Mouse (Mus musculus): ENCODE measurements around the gene Kctd2. TPM values are rescaled to one million over a fixed set of nuclear protein-coding genes. Genes with fewer than 3 reads are reported as not detected.
"Not testable (repeated sequence)": the region's sequence is repeated elsewhere in the genome, so short reads cannot be mapped to it uniquely, and the experiment has no call there.

Kctd2 gene
- polyA plus RNA-seq, 1 experiment = 32.4 TPM

DNA sequence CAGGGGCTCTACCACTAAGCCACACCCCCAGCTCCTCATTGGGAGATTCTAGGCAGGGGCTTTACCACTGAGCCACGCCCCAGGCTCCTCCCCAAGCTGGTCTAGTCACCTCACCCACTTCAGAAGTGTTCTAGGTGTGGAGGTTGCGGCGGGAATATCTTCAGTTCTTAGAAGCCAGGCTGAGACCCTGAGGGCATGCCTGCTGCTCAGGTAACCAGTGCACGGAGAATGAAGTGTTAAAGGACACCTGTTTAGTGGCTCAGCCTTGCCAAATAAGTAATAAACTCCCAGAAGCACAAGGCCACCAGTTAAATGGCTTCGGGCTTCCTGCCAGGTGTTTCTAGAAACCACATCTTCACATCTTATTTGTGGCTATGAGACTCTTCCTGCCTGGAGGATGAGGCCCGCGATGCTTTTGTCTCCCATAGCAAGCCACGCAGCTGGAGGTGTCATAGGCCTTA is 31.9 kb downstream of the Kctd2 start:
- Histone ChIP-seq H3K4me3 (replicated peaks; ENCODE audit: control insufficient read depth, low read depth, low read length) (no peak overlapping the region), H3K4me1 (ENCODE audit: control insufficient read depth, insufficient read depth, low read length) (no peaks in the 10 kb centered on the region), H3K27ac (ENCODE audit: control insufficient read depth, insufficient read depth, low read depth, low read length, poor library complexity) (no peak overlapping the region)
- WGBS = 30% methylated on average over 8 of the region's 8 CpGs
- TF ChIP-seq POLR2A (IDR thresholded peaks at IDR 0.05; ENCODE audit: borderline replicate concordance, control insufficient read depth, low read depth, low read length) = no peak
- no peak for TF ChIP-seq CTCF (IDR thresholded peaks at IDR 0.05; ENCODE audit: control insufficient read depth, insufficient read depth, low read length)

DNA sequence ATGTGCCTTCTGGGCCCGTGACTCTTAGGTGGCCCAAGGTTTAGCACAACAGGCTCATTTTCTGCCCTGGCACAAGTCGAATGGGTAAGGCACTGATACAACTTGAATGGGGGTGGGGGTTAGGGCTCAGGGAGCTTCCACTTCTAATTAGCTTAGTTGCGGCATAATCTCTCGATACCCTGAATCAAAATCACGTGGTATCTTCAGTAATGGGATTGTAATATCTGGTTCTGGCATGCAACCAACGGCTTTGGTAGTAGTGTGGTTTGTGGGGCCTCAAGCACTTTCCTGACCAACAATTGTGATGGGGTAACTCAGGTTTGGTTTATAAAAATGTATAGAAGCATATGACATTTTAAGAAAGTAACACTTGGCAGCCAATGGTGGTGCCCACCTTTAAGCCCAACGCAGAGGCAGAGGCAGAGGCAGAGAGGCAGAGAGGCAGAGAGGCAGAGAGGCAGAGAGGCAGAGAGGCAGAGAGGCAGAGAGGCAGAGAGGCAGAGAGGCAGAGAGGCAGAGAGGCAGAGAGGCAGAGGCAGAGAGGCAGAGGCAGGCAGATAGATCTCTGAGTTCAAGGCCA is 32.4 kb downstream of the Kctd2 start:
- no peaks in the 10 kb centered on the region for H3K4me1 ChIP-seq (ENCODE audit: control insufficient read depth, insufficient read depth, low read length)
- TF ChIP-seq POLR2A (IDR thresholded peaks at IDR 0.05; ENCODE audit: borderline replicate concordance, control insufficient read depth, low read depth, low read length) (no peak), CTCF (IDR thresholded peaks at IDR 0.05; ENCODE audit: control insufficient read depth, insufficient read depth, low read length) (no peak)
- 14% methylated on average over 7 of the region's 7 CpGs for WGBS
- no peak overlapping the region for H3K27ac ChIP-seq (ENCODE audit: control insufficient read depth, insufficient read depth, low read depth, low read length, poor library complexity)
- no peak overlapping the region for H3K4me3 ChIP-seq (replicated peaks; ENCODE audit: control insufficient read depth, low read depth, low read length)

DNA sequence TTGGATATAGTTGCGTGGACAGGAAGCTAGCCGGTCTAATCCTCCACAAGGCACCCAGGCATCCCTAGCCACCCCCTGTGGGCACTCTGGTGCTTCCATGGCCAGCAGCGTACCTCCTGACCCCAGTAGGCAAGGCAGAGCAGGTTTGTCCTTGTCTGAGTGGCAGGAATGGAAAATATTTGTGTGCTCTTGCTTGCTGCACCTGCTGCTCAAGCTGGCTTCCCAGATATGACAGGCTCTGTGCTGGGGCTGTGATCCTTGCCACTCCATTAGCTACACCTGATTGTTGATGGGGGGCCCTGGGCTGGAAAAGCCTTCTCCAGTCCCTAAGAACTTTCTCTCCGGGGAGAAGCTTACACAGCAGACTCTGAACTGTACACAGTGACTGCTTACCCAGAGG is 33.4 kb downstream of the Kctd2 start:
- Histone ChIP-seq H3K4me3 (replicated peaks; ENCODE audit: control insufficient read depth, low read depth, low read length) (no peak overlapping the region), H3K4me1 (ENCODE audit: control insufficient read depth, insufficient read depth, low read length) (no peaks in the 10 kb centered on the region), H3K27ac (ENCODE audit: control insufficient read depth, insufficient read depth, low read depth, low read length, poor library complexity) (no peak overlapping the region)
- WGBS = 79% methylated on average over 4 of the region's 4 CpGs
- TF ChIP-seq POLR2A (IDR thresholded peaks at IDR 0.05; ENCODE audit: borderline replicate concordance, control insufficient read depth, low read depth, low read length) (no peak), CTCF (IDR thresholded peaks at IDR 0.05; ENCODE audit: control insufficient read depth, insufficient read depth, low read length) (no peak)

DNA sequence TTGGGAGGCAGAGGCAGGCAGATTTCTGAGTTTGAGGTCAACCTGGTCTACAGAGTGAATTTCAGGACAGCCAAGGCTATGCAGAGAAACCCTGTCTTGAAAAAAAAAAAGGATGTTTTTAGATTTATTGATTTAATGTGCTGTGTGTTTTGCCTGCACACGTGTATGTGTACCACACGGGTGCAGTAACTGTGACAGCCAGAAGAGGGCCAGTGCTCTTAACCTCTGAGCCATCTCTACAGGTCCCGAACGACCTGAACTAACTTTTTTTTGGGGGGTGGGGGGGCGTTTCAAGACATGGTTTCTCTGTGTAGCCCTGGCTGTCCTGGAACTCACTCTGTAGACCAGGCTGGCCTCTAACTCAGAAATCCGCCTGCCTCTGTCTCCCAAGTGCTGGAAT is 34.9 kb downstream of the Kctd2 start:
- WGBS = 88% methylated on average over 6 of the region's 6 CpGs
- H3K27ac ChIP-seq (ENCODE audit: control insufficient read depth, insufficient read depth, low read depth, low read length, poor library complexity); H3K4me1 ChIP-seq (ENCODE audit: control insufficient read depth, insufficient read depth, low read length); H3K4me3 ChIP-seq (replicated peaks; ENCODE audit: control insufficient read depth, low read depth, low read length): not testable (repeated sequence)

DNA sequence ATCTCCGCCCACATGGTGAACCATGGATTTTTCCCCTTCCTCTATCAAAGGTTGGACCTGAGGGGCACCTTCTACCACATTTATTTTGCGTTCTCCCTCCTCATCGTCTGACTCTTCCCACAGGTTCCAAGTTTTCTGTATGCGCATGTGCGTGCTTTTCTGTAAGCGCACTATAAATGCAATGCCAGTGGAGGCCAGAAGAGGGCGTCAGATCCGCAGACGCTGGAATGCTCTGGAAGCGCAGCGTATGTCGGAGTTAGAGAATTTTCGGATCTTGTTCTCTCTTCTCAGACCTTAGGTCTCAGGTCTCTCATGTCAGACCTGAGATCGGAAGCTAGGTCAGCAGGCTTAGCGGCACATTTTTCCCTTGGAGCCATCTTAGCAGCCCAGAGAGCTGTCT is 35.7 kb downstream of the Kctd2 start:
- TF ChIP-seq POLR2A (IDR thresholded peaks at IDR 0.05; ENCODE audit: borderline replicate concordance, control insufficient read depth, low read depth, low read length) = no peak
- TF ChIP-seq CTCF (IDR thresholded peaks at IDR 0.05; ENCODE audit: control insufficient read depth, insufficient read depth, low read length) = no peak
- 88% methylated on average over 15 of the region's 15 CpGs for WGBS
- H3K4me1 ChIP-seq (ENCODE audit: control insufficient read depth, insufficient read depth, low read length) = no peaks in the 10 kb centered on the region
- no peak overlapping the region for H3K27ac ChIP-seq (ENCODE audit: control insufficient read depth, insufficient read depth, low read depth, low read length, poor library complexity)
- no peak overlapping the region for H3K4me3 ChIP-seq (replicated peaks; ENCODE audit: control insufficient read depth, low read depth, low read length)

DNA sequence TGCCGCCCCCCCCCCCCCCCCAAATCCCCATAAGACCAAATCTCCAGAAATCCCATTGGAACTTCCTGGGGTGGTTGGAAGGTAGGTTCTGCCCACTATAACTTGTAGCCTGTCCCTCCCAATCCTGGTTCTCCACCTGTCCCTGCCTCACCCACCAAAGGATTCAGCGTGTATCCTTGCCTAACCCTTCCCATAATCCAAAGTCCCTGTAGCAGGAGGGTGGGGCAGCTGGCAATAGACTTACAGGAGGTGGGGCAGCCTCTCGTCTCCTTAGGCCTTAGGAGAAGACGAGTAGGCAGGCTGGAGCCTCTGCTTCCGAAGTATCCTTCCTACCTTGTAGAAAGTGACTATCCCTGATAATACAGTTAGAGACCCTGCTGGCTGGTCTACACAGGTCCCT is 36.3 kb downstream of the Kctd2 start:
- H3K4me1 ChIP-seq (ENCODE audit: control insufficient read depth, insufficient read depth, low read length) = no peaks in the 10 kb centered on the region
- 86% methylated on average over 5 of the region's 5 CpGs for whole genome bisulfite sequencing

DNA sequence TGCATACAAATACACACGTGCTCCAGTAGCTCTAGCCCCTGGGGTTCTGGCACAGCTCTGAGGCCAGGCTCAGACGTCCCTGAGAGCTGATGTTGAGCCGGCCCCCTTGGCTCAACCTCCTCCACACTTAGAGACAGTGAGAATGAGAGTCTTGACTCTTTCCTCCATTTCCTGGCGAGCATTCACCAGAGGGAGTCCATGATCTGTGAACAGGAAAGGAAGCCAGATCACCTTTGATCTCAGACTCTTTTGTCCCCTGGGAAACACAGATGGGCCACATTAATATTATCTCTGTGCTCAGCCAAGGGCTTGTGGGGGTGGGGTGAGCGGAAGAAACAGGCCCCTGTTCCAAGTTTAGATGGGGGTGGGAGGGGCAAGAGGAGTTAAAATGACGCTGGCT is 37.5 kb downstream of the Kctd2 start:
- H3K4me3 ChIP-seq (replicated peaks; ENCODE audit: control insufficient read depth, low read depth, low read length) = no peak overlapping the region
- no peaks in the 10 kb centered on the region for H3K4me1 ChIP-seq (ENCODE audit: control insufficient read depth, insufficient read depth, low read length)
- WGBS = 61% methylated on average over 6 of the region's 6 CpGs
- H3K27ac ChIP-seq (ENCODE audit: control insufficient read depth, insufficient read depth, low read depth, low read length, poor library complexity) = no peak overlapping the region
- TF ChIP-seq POLR2A (IDR thresholded peaks at IDR 0.05; ENCODE audit: borderline replicate concordance, control insufficient read depth, low read depth, low read length) = no peak
- TF ChIP-seq CTCF (IDR thresholded peaks at IDR 0.05; ENCODE audit: control insufficient read depth, insufficient read depth, low read length) = no peak

More for the DNA sequence above, 36.3 kb downstream of the Kctd2 start:
- TF ChIP-seq CTCF (IDR thresholded peaks at IDR 0.05; ENCODE audit: control insufficient read depth, insufficient read depth, low read length) (no peak), POLR2A (IDR thresholded peaks at IDR 0.05; ENCODE audit: borderline replicate concordance, control insufficient read depth, low read depth, low read length) (no peak)
- H3K27ac ChIP-seq (ENCODE audit: control insufficient read depth, insufficient read depth, low read depth, low read length, poor library complexity) = no peak overlapping the region
- H3K4me3 ChIP-seq (replicated peaks; ENCODE audit: control insufficient read depth, low read depth, low read length) = no peak overlapping the region

DNA sequence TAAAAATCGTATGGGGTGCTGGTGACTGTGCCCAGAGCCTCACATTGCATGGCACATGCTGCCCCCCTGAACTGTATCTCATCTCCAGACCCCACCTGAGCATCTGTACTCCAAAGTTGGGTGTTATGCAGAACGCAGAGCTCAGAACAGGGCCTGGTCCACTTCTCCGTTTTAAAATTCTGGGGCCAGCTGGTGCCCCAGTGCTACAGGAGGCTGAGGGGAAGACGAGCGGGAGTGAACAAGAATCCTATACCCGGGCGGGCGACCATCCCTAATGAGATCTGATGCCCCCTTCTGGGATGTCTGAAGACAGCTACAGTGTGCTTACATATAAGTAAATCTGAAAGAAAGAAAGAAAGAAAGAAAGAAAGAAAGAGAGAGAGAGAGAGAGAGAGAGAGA is 41.0 kb downstream of the Kctd2 start:
- 53% methylated on average over 8 of the region's 8 CpGs for WGBS
- H3K27ac ChIP-seq (ENCODE audit: control insufficient read depth, insufficient read depth, low read depth, low read length, poor library complexity) = no peak overlapping the region
- H3K4me3 ChIP-seq (replicated peaks; ENCODE audit: control insufficient read depth, low read depth, low read length) = no peak overlapping the region
- H3K4me1 ChIP-seq (ENCODE audit: control insufficient read depth, insufficient read depth, low read length) = no peaks in the 10 kb centered on the region
- no peak for TF ChIP-seq POLR2A (IDR thresholded peaks at IDR 0.05; ENCODE audit: borderline replicate concordance, control insufficient read depth, low read depth, low read length)
- no peak for TF ChIP-seq CTCF (IDR thresholded peaks at IDR 0.05; ENCODE audit: control insufficient read depth, insufficient read depth, low read length)

DNA sequence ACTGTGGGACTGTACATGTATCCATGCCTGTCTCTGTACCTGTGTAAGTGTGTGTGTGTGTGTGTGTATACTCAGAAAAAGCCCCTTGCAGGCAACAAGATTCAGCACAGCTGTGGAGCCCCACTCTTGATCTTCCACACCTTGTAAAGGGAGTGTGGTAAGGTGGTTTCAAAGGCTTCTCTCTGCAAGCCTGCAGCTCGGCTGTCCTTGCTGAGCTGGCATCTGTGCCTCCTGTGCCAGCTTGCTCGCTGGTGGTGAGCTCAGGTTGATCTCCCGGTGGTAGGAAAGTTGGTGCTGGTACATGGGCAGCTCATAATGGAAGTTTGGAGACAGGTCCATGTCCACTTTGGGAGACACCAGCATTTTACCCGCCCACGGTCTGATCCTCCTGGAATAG is 41.9 kb downstream of the Kctd2 start:
- TF ChIP-seq CTCF (IDR thresholded peaks at IDR 0.05; ENCODE audit: control insufficient read depth, insufficient read depth, low read length) (no peak), POLR2A (IDR thresholded peaks at IDR 0.05; ENCODE audit: borderline replicate concordance, control insufficient read depth, low read depth, low read length) (no peak)

More for the DNA sequence above, 41.9 kb downstream of the Kctd2 start:
- WGBS = 65% methylated on average over 5 of the region's 5 CpGs
- H3K4me3 ChIP-seq (replicated peaks; ENCODE audit: control insufficient read depth, low read depth, low read length) = no peak overlapping the region
- H3K4me1 ChIP-seq (ENCODE audit: control insufficient read depth, insufficient read depth, low read length) = no peaks in the 10 kb centered on the region
- H3K27ac ChIP-seq (ENCODE audit: control insufficient read depth, insufficient read depth, low read depth, low read length, poor library complexity) = no peak overlapping the region

Data from bone marrow, adult 2 months (tissue).